Mouse (Mus musculus): ENCODE measurements around the gene Nkx2-5. TPM values are rescaled to one million over a fixed set of nuclear protein-coding genes. Genes with fewer than 3 reads are reported as not detected.

The Nkx2-5 gene
- polyA plus RNA-seq, 1 experiment from 2014 or later, result not detected

- Histone ChIP-seq H3K36me3 (ENCODE audit: control insufficient read depth, insufficient read depth, low read length) (no peaks in the 10 kb centered on the region), H3K9ac (ENCODE audit: low read length) (no peak overlapping the region), H3K9me3 (ENCODE audit: control insufficient read depth, low read length) (no peaks in the 10 kb centered on the region), H3K4me3 (ENCODE audit: low read depth, low read length) (no peak overlapping the region), H3K4me1 (ENCODE audit: control insufficient read depth, insufficient read depth, low read length) (no peaks in the 10 kb centered on the region), H3K27me3 (ENCODE audit: control insufficient read depth, insufficient read depth, low read length) (no peaks in the 10 kb centered on the region), H3K27ac (ENCODE audit: low read depth, low read length) (no peak overlapping the region), H3K4me2 (ENCODE audit: low read depth) (no peak overlapping the region)
- ATAC-seq (ENCODE audit: insufficient read depth, low FRiP score, low TSS enrichment), result no peak
- no peak for DNase-seq (ENCODE audit: low spot score)
- 66% methylated on average over 1 of the region's 1 CpGs for whole genome bisulfite sequencing
Observed at GRCm38 (mm10) chr17:26882706-26883105, 37.9 kb upstream of the Nkx2-5 start.

GRCm38 (mm10) chr17:26879235-26879634 is 34.4 kb upstream of the Nkx2-5 start:
- 89% methylated on average over 6 of the region's 6 CpGs for WGBS
- no peaks in the 10 kb centered on the region for H3K9me3 ChIP-seq (ENCODE audit: control insufficient read depth, low read length)

GRCm38 (mm10) chr17:26877927-26878326 is 33.1 kb upstream of the Nkx2-5 start:
- no peaks in the 10 kb centered on the region for H3K4me1 ChIP-seq (ENCODE audit: control insufficient read depth, insufficient read depth, low read length)
- DNase-seq (ENCODE audit: low spot score) (no peak), ATAC-seq (ENCODE audit: insufficient read depth, low FRiP score, low TSS enrichment) (no peak)
- no peak overlapping the region for H3K4me3 ChIP-seq (ENCODE audit: low read depth, low read length)
- no peak overlapping the region for H3K4me2 ChIP-seq (ENCODE audit: low read depth)
- H3K27ac ChIP-seq (ENCODE audit: low read depth, low read length), result no peak overlapping the region
- no peaks in the 10 kb centered on the region for H3K27me3 ChIP-seq (ENCODE audit: control insufficient read depth, insufficient read depth, low read length)
- H3K9me3 ChIP-seq (ENCODE audit: control insufficient read depth, low read length), result no peaks in the 10 kb centered on the region
- no peak overlapping the region for H3K9ac ChIP-seq (ENCODE audit: low read length)
- 92% methylated on average over 7 of the region's 7 CpGs for WGBS
- H3K36me3 ChIP-seq (ENCODE audit: control insufficient read depth, insufficient read depth, low read length), result no peaks in the 10 kb centered on the region

More at GRCm38 (mm10) chr17:26879235-26879634, 34.4 kb upstream of the Nkx2-5 start:
- Histone ChIP-seq H3K36me3 (ENCODE audit: control insufficient read depth, insufficient read depth, low read length) (no peaks in the 10 kb centered on the region), H3K4me1 (ENCODE audit: control insufficient read depth, insufficient read depth, low read length) (no peaks in the 10 kb centered on the region), H3K4me3 (ENCODE audit: low read depth, low read length) (no peak overlapping the region), H3K27me3 (ENCODE audit: control insufficient read depth, insufficient read depth, low read length) (no peaks in the 10 kb centered on the region), H3K27ac (ENCODE audit: low read depth, low read length) (no peak overlapping the region), H3K9ac (ENCODE audit: low read length) (no peak overlapping the region), H3K4me2 (ENCODE audit: low read depth) (no peak overlapping the region)
- ATAC-seq (ENCODE audit: insufficient read depth, low FRiP score, low TSS enrichment) (no peak), DNase-seq (ENCODE audit: low spot score) (no peak)

- ATAC-seq (ENCODE audit: insufficient read depth, low FRiP score, low TSS enrichment) (no peak), DNase-seq (ENCODE audit: low spot score) (no peak)
- no peaks in the 10 kb centered on the region for H3K4me1 ChIP-seq (ENCODE audit: control insufficient read depth, insufficient read depth, low read length)
- no peak overlapping the region for H3K4me3 ChIP-seq (ENCODE audit: low read depth, low read length)
- H3K36me3 ChIP-seq (ENCODE audit: control insufficient read depth, insufficient read depth, low read length), result no peaks in the 10 kb centered on the region
- no peak overlapping the region for H3K9ac ChIP-seq (ENCODE audit: low read length)
- no peak overlapping the region for H3K27ac ChIP-seq (ENCODE audit: low read depth, low read length)
- 78% methylated on average over 11 of the region's 11 CpGs for WGBS
- H3K27me3 ChIP-seq (ENCODE audit: control insufficient read depth, insufficient read depth, low read length), result no peaks in the 10 kb centered on the region
- no peaks in the 10 kb centered on the region for H3K9me3 ChIP-seq (ENCODE audit: control insufficient read depth, low read length)
- H3K4me2 ChIP-seq (ENCODE audit: low read depth), result no peak overlapping the region
Observed at GRCm38 (mm10) chr17:26874542-26874941, 29.7 kb upstream of the Nkx2-5 start.

GRCm38 (mm10) chr17:26873502-26873901 is 28.7 kb upstream of the Nkx2-5 start:
- Histone ChIP-seq H3K4me2 (ENCODE audit: low read depth) (no peak overlapping the region), H3K27me3 (ENCODE audit: control insufficient read depth, insufficient read depth, low read length) (no peaks in the 10 kb centered on the region), H3K4me1 (ENCODE audit: control insufficient read depth, insufficient read depth, low read length) (no peaks in the 10 kb centered on the region), H3K9ac (ENCODE audit: low read length) (no peak overlapping the region), H3K4me3 (ENCODE audit: low read depth, low read length) (no peak overlapping the region), H3K27ac (ENCODE audit: low read depth, low read length) (no peak overlapping the region), H3K36me3 (ENCODE audit: control insufficient read depth, insufficient read depth, low read length) (no peaks in the 10 kb centered on the region), H3K9me3 (ENCODE audit: control insufficient read depth, low read length) (no peaks in the 10 kb centered on the region)
- DNase-seq (ENCODE audit: low spot score) (no peak), ATAC-seq (ENCODE audit: insufficient read depth, low FRiP score, low TSS enrichment) (no peak)
- 82% methylated on average over 8 of the region's 8 CpGs for WGBS

GRCm38 (mm10) chr17:26872870-26873269 is 28.1 kb upstream of the Nkx2-5 start:
- ATAC-seq (ENCODE audit: insufficient read depth, low FRiP score, low TSS enrichment), result no peak
- WGBS, result 72% methylated on average over 3 of the region's 3 CpGs

GRCm38 (mm10) chr17:26868756-26869155 is 23.9 kb upstream of the Nkx2-5 start:
- no peaks in the 10 kb centered on the region for H3K36me3 ChIP-seq (ENCODE audit: control insufficient read depth, insufficient read depth, low read length)
- no peak overlapping the region for H3K27ac ChIP-seq (ENCODE audit: low read depth, low read length)
- H3K9ac ChIP-seq (ENCODE audit: low read length), result no peak overlapping the region
- DNase-seq (ENCODE audit: low spot score) (no peak), ATAC-seq (ENCODE audit: insufficient read depth, low FRiP score, low TSS enrichment) (no peak)
- H3K4me3 ChIP-seq (ENCODE audit: low read depth, low read length), result no peak overlapping the region
- H3K4me2 ChIP-seq (ENCODE audit: low read depth), result no peak overlapping the region
- 38% methylated on average over 5 of the region's 5 CpGs for WGBS
- no peaks in the 10 kb centered on the region for H3K9me3 ChIP-seq (ENCODE audit: control insufficient read depth, low read length)
- no peaks in the 10 kb centered on the region for H3K27me3 ChIP-seq (ENCODE audit: control insufficient read depth, insufficient read depth, low read length)
- H3K4me1 ChIP-seq (ENCODE audit: control insufficient read depth, insufficient read depth, low read length), result no peaks in the 10 kb centered on the region

More at GRCm38 (mm10) chr17:26872870-26873269, 28.1 kb upstream of the Nkx2-5 start:
- Histone ChIP-seq H3K4me3 (ENCODE audit: low read depth, low read length) (no peak overlapping the region), H3K27me3 (ENCODE audit: control insufficient read depth, insufficient read depth, low read length) (no peaks in the 10 kb centered on the region), H3K4me2 (ENCODE audit: low read depth) (no peak overlapping the region), H3K9ac (ENCODE audit: low read length) (no peak overlapping the region), H3K9me3 (ENCODE audit: control insufficient read depth, low read length) (no peaks in the 10 kb centered on the region), H3K27ac (ENCODE audit: low read depth, low read length) (no peak overlapping the region), H3K4me1 (ENCODE audit: control insufficient read depth, insufficient read depth, low read length) (no peaks in the 10 kb centered on the region), H3K36me3 (ENCODE audit: control insufficient read depth, insufficient read depth, low read length) (no peaks in the 10 kb centered on the region)
- no peak for DNase-seq (ENCODE audit: low spot score)

- H3K27me3 ChIP-seq (ENCODE audit: control insufficient read depth, insufficient read depth, low read length), result no peaks in the 10 kb centered on the region
- no peaks in the 10 kb centered on the region for H3K4me1 ChIP-seq (ENCODE audit: control insufficient read depth, insufficient read depth, low read length)
- 62% methylated on average over 6 of the region's 6 CpGs for whole genome bisulfite sequencing
- H3K9ac ChIP-seq (ENCODE audit: low read length), result no peak overlapping the region
- no peaks in the 10 kb centered on the region for H3K9me3 ChIP-seq (ENCODE audit: control insufficient read depth, low read length)
- H3K27ac ChIP-seq (ENCODE audit: low read depth, low read length), result no peak overlapping the region
- H3K36me3 ChIP-seq (ENCODE audit: control insufficient read depth, insufficient read depth, low read length), result no peaks in the 10 kb centered on the region
- H3K4me2 ChIP-seq (ENCODE audit: low read depth), result no peak overlapping the region
- ATAC-seq (ENCODE audit: insufficient read depth, low FRiP score, low TSS enrichment) (no peak), DNase-seq (ENCODE audit: low spot score) (no peak)
- no peak overlapping the region for H3K4me3 ChIP-seq (ENCODE audit: low read depth, low read length)
Observed at GRCm38 (mm10) chr17:26865156-26865555, 20.3 kb upstream of the Nkx2-5 start.

- Histone ChIP-seq H3K9ac (ENCODE audit: low read length) (no peak overlapping the region), H3K27me3 (ENCODE audit: control insufficient read depth, insufficient read depth, low read length) (no peaks in the 10 kb centered on the region), H3K9me3 (ENCODE audit: control insufficient read depth, low read length) (no peaks in the 10 kb centered on the region), H3K27ac (ENCODE audit: low read depth, low read length) (no peak overlapping the region), H3K4me1 (ENCODE audit: control insufficient read depth, insufficient read depth, low read length) (no peaks in the 10 kb centered on the region), H3K4me2 (ENCODE audit: low read depth) (no peak overlapping the region), H3K4me3 (ENCODE audit: low read depth, low read length) (no peak overlapping the region), H3K36me3 (ENCODE audit: control insufficient read depth, insufficient read depth, low read length) (no peaks in the 10 kb centered on the region)
- no peak for ATAC-seq (ENCODE audit: insufficient read depth, low FRiP score, low TSS enrichment)
- DNase-seq (ENCODE audit: low spot score), result no peak
- 52% methylated on average over 5 of the region's 5 CpGs for WGBS
Observed at GRCm38 (mm10) chr17:26864343-26864742, 19.5 kb upstream of the Nkx2-5 start.

All from neural tube, embryonic 11.5 days (tissue).